27 mouse cellular contexts compared by ENCODE assay signal in genomic region chr5:81442150-81442549, GRCm38 (mm10).
DNase-seq lines count a peak whose midpoint lies in the region; ATAC-seq lines count a peak whose summit lies in the region.
"Had no signal": no experiment of that assay in that cellular context is flagged by ENCODE, and none has a peak within 500 bp of the region (broad histone marks: within the 10 kb centered on the region; RNA-seq: fewer than 3 reads in every experiment).

No protein-coding gene starts in this region.

- peak overlapping the region; percentile 62 for H3K27ac ChIP-seq in neural tube, embryonic 13.5 days (replicated peaks)
- no peak overlapping the region for H3K27ac ChIP-seq in neural tube, embryonic 15.5 days (replicated peaks)
- no peak overlapping the region for H3K27ac ChIP-seq in forebrain, embryonic 14.5 days (ENCODE audit: low read depth, low read length)
- H3K27ac ChIP-seq: forebrain, embryonic 10.5 days; forebrain, embryonic 13.5 days; heart, embryonic 15.5 days; hindbrain, embryonic 10.5 days; hindbrain, embryonic 15.5 days had no signal

- no peaks in the 10 kb centered on the region for H3K4me1 ChIP-seq in neural tube, embryonic 13.5 days (replicated peaks)
- no peaks in the 10 kb centered on the region for H3K4me1 ChIP-seq in neural tube, embryonic 15.5 days
- no peaks in the 10 kb centered on the region for H3K4me1 ChIP-seq in forebrain, embryonic 14.5 days (ENCODE audit: control insufficient read depth, insufficient read depth, low read length)
- H3K4me1 ChIP-seq: forebrain, embryonic 13.5 days; heart, embryonic 12.5 days; heart, embryonic 15.5 days; hindbrain, embryonic 15.5 days had no signal

- H3K27me3 ChIP-seq in neural tube, embryonic 13.5 days: no peaks in the 10 kb centered on the region
- H3K27me3 ChIP-seq in neural tube, embryonic 15.5 days (replicated peaks): no peaks in the 10 kb centered on the region
- no peaks in the 10 kb centered on the region for H3K27me3 ChIP-seq in forebrain, embryonic 14.5 days (replicated peaks; ENCODE audit: control insufficient read depth, insufficient read depth, low read length)
- H3K27me3 ChIP-seq: forebrain, embryonic 13.5 days; heart, embryonic 12.5 days; heart, embryonic 15.5 days; hindbrain, embryonic 15.5 days had no signal

- WGBS in neural tube, embryonic 13.5 days: 52% methylated on average over 5 of the region's 5 CpGs
- WGBS in neural tube, embryonic 15.5 days: 62% methylated on average over 5 of the region's 5 CpGs
- WGBS in forebrain, embryonic 14.5 days: 47% methylated on average over 5 of the region's 5 CpGs

- H3K4me2 ChIP-seq in neural tube, embryonic 13.5 days: no peak overlapping the region
- no peak overlapping the region for H3K4me2 ChIP-seq in neural tube, embryonic 15.5 days
- no peak overlapping the region for H3K4me2 ChIP-seq in forebrain, embryonic 14.5 days (ENCODE audit: low read length)
- H3K4me2 ChIP-seq: forebrain, embryonic 13.5 days; heart, embryonic 12.5 days; heart, embryonic 15.5 days; hindbrain, embryonic 15.5 days had no signal

- H3K36me3 ChIP-seq in neural tube, embryonic 13.5 days: no peaks in the 10 kb centered on the region
- no peaks in the 10 kb centered on the region for H3K36me3 ChIP-seq in neural tube, embryonic 15.5 days
- H3K36me3 ChIP-seq in forebrain, embryonic 14.5 days (ENCODE audit: control insufficient read depth, insufficient read depth, low read length): no peaks in the 10 kb centered on the region
- H3K36me3 ChIP-seq: forebrain, embryonic 10.5 days; G1E; heart, embryonic 12.5 days; heart, embryonic 15.5 days; hindbrain, embryonic 15.5 days had no signal

- no peak for ATAC-seq in neural tube, embryonic 13.5 days (ENCODE audit: low read depth)
- no peak for ATAC-seq in neural tube, embryonic 15.5 days (ENCODE audit: low FRiP score)
- ATAC-seq in forebrain, embryonic 14.5 days: no peak
- ATAC-seq: forebrain, embryonic 13.5 days; forebrain, postnatal 0 days; inflammation-experienced regulatory T-cells, adult 6 months; intestine, embryonic 16.5 days had no signal

- no peaks in the 10 kb centered on the region for H3K9me3 ChIP-seq in neural tube, embryonic 13.5 days
- no peaks in the 10 kb centered on the region for H3K9me3 ChIP-seq in neural tube, embryonic 15.5 days (replicated peaks)
- peaks cover 6% of the 10 kb centered on the region for H3K9me3 ChIP-seq in forebrain, embryonic 14.5 days (replicated peaks; ENCODE audit: control insufficient read depth, low read length)
- H3K9me3 ChIP-seq: forebrain, embryonic 13.5 days; G1E; heart, embryonic 12.5 days; heart, embryonic 15.5 days; hindbrain, embryonic 15.5 days had no signal

- H3K9ac ChIP-seq in neural tube, embryonic 13.5 days: no peak overlapping the region
- H3K9ac ChIP-seq in neural tube, embryonic 15.5 days (replicated peaks): no peak overlapping the region
- no peak overlapping the region for H3K9ac ChIP-seq in forebrain, embryonic 14.5 days (ENCODE audit: low read length)
- H3K9ac ChIP-seq: forebrain, embryonic 13.5 days; forebrain, postnatal 0 days; heart, embryonic 12.5 days; heart, embryonic 15.5 days; hindbrain, embryonic 15.5 days had no signal

- no peak overlapping the region for H3K4me3 ChIP-seq in neural tube, embryonic 13.5 days
- no peak overlapping the region for H3K4me3 ChIP-seq in neural tube, embryonic 15.5 days (replicated peaks)
- H3K4me3 ChIP-seq in forebrain, embryonic 14.5 days (ENCODE audit: low read depth, low read length): no peak overlapping the region
- H3K4me3 ChIP-seq: forebrain, embryonic 10.5 days; forebrain, embryonic 13.5 days; heart, embryonic 12.5 days; heart, embryonic 15.5 days; hindbrain, embryonic 10.5 days; hindbrain, embryonic 15.5 days had no signal

- peak; percentile 76 for DNase-seq in heart, adult 11 months
- DNase-seq in heart, adult 9 months (ENCODE audit: low spot score in 2 of 2): no peak
- peak; percentile 19 for DNase-seq in Muller cell, postnatal 12 days (ENCODE audit: inconsistent ontology term)
- no peak for DNase-seq in forebrain, embryonic 14.5 days (ENCODE audit: low spot score)
- DNase-seq: adrenal gland, adult 2 months; adrenal gland, postnatal 14 days; cerebellum, adult 11-12 months; cerebellum, adult 8-10 months; cerebellum, postnatal 14 days; forebrain, postnatal 0 days; gastrocnemius, postnatal 10 days; gastrocnemius, postnatal 36 days; heart, postnatal 10 days; heart, postnatal 36 days; kidney, adult 18-20 months; kidney, adult 9 months had no signal

Comparison
In these comparisons a context has a peak if more than half of its experiments do, and no peak if none do; other contexts are left out.
1. DNase-seq: peak in heart, adult 11 months (single experiment) and Muller cell, postnatal 12 days (single experiment); none in heart, adult 9 months (0 of 2) and forebrain, embryonic 14.5 days (single experiment).